Mouse (Mus musculus) right cerebral cortex, postnatal 25 days (tissue): Measurements from ENCODE around the gene Klf6.

Source experiments
- DNase-seq: peaks from one replicate; pipeline ENCODE4 v3.0.0; 2022

Gene Klf6

GRCm38 (mm10) chr13:5861157-5862002 lies at the start of gene Klf6:
TSS of gene Klf6 (plus strand) at chr13:5861482.
- DNase-seq: peak; percentile 100

- DNase-seq: no peak
Observed at GRCm38 (mm10) chr13:5813433-5813832, 47.8 kb upstream of the Klf6 start.

GRCm38 (mm10) chr13:5817250-5817649 lies 44.0 kb upstream of the Klf6 start:
- no peak for DNase-seq

GRCm38 (mm10) chr13:5819173-5819572 lies 42.1 kb upstream of the Klf6 start:
- DNase-seq: no peak

- no peak for DNase-seq
Observed at GRCm38 (mm10) chr13:5822586-5822985, 38.7 kb upstream of the Klf6 start.

- DNase-seq: no peak
Observed at GRCm38 (mm10) chr13:5823150-5823549, 38.1 kb upstream of the Klf6 start.

GRCm38 (mm10) chr13:5824189-5824815 lies 37.0 kb upstream of the Klf6 start:
- DNase-seq: no peak

GRCm38 (mm10) chr13:5826170-5826827 lies 35.0 kb upstream of the Klf6 start:
- DNase-seq: no peak

GRCm38 (mm10) chr13:5831976-5832375 lies 29.3 kb upstream of the Klf6 start:
- no peak for DNase-seq

GRCm38 (mm10) chr13:5837174-5837777 lies 24.0 kb upstream of the Klf6 start:
- DNase-seq: peak; percentile 8

- no peak for DNase-seq
Observed at GRCm38 (mm10) chr13:5841418-5841817, 19.9 kb upstream of the Klf6 start.

- no peak for DNase-seq
Observed at GRCm38 (mm10) chr13:5842911-5843310, 18.4 kb upstream of the Klf6 start.

GRCm38 (mm10) chr13:5843829-5844228 lies 17.5 kb upstream of the Klf6 start:
- no peak for DNase-seq

GRCm38 (mm10) chr13:5844338-5844737 lies 16.9 kb upstream of the Klf6 start:
- no peak for DNase-seq

- no peak for DNase-seq
Observed at GRCm38 (mm10) chr13:5845161-5845590, 16.1 kb upstream of the Klf6 start.

GRCm38 (mm10) chr13:5845605-5846004 lies 15.7 kb upstream of the Klf6 start:
- no peak for DNase-seq

- no peak for DNase-seq
Observed at GRCm38 (mm10) chr13:5846860-5847259, 14.4 kb upstream of the Klf6 start.

GRCm38 (mm10) chr13:5847736-5848135 lies 13.5 kb upstream of the Klf6 start:
- DNase-seq: no peak

GRCm38 (mm10) chr13:5860651-5861156 lies 578 bp upstream of the Klf6 start:
- DNase-seq: peak; percentile 54

GRCm38 (mm10) chr13:5862003-5862625 lies 832 bp downstream of the Klf6 start:
- no peak for DNase-seq

- DNase-seq: peak; percentile 38
Observed at GRCm38 (mm10) chr13:5862626-5863407, 1.5 kb downstream of the Klf6 start.

- DNase-seq: no peak
Observed at GRCm38 (mm10) chr13:5863408-5863891, 2.2 kb downstream of the Klf6 start.
